Mouse (Mus musculus): ENCODE measurements around the gene Rpe.

- TF ChIP-seq CTCF (IDR thresholded peaks at IDR 0.05; ENCODE audit: extremely low read depth, insufficient read depth, low read length) (no peak), POLR2A (IDR thresholded peaks at IDR 0.05; ENCODE audit: extremely low read depth, insufficient read depth, low read length) (no peak)
Measured at GRCm38 (mm10) chr1:66730581-66730980, 29.9 kb downstream of the Rpe start.

Measured in cortical plate, adult 2 months (tissue).